Mouse (Mus musculus): ENCODE data around the gene Ttc39b. TPM values are rescaled to one million over a fixed set of nuclear protein-coding genes. Genes with fewer than 3 reads are reported as not detected.

The Ttc39b gene
- 1.5 and 5.8 TPM in 2 replicates for total RNA-seq (2017)

DNA sequence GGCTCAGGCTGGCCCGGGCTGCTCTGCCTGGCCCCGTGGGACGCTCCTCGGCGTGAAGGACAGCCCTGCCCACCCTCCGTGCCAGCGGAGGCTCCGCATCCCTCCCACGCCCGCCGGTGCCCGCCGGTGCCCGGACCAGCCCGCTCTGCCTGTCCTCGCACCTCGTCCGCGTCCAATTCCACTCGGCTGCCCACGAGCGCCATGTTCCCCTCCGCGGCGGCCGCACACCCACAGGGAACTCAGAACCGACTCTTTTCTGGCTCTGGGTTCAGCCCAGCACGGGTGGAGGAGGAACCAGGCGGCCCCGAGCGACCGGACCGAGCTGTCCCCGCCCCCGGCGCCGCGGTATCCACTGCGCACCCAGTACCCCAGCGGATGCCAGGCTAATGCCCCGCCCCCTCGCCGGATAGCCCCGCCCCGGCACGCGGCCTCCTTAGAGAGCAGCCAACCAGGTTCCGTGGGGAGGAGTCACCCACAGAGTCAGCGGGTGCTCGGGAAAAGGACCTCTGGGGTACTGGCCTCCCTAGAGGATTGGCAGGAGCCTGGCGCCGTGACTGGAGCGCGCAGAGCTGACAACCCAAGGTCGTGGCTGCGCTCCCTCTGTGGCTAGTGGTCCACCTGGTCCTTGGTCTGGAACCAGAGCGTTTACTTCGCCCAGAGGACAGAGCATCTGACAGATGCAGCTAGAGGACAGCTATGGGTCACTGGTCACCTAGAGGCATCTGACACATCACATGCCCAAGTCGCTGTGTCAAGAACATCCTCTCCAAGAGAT is at the start of gene Ttc39b:
TSS of gene Ttc39b (minus strand) at position 346 of the 775 bp plus-strand sequence.
- peak; percentile 89 for ATAC-seq (replicated peaks; ENCODE audit: low read depth, poor library complexity, severe bottlenecking)

GRCm38 (mm10) chr4:83373381-83373780 is 49.3 kb upstream of the Ttc39b start:
- ATAC-seq (replicated peaks; ENCODE audit: low read depth, poor library complexity, severe bottlenecking): no peak

- ATAC-seq (replicated peaks; ENCODE audit: low read depth, poor library complexity, severe bottlenecking): no peak
Measured at GRCm38 (mm10) chr4:83357738-83358137, 33.7 kb upstream of the Ttc39b start.

GRCm38 (mm10) chr4:83354786-83355185 is 30.7 kb upstream of the Ttc39b start:
- 0 out of 2 replicates have a peak, but pooled peaks have one; percentile 18 for ATAC-seq (replicated peaks; ENCODE audit: low read depth, poor library complexity, severe bottlenecking)

- peak; percentile 91 for ATAC-seq (replicated peaks; ENCODE audit: low read depth, poor library complexity, severe bottlenecking)
Measured at GRCm38 (mm10) chr4:83353949-83354348, 29.9 kb upstream of the Ttc39b start.

DNA sequence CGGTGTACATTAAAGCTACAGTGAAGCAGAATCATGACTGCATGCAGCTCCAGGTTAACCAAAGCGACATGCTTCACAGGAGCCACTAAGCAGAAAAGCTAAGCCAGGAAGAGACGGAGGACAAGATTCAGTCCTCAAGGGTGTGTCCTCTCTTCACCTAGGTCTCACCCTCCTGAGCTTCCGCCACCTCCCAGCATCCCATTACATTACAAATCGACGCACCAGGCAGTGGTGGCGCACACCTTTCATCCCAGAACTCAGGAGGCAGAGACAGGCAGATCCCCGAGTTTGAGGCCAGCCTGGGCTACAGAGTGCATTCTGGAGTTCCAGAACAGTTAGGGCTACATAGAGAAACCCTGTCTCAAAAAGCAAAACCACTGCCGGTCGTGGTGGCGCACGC is 29.2 kb upstream of the Ttc39b start:
- no peak for ATAC-seq (replicated peaks; ENCODE audit: low read depth, poor library complexity, severe bottlenecking)

GRCm38 (mm10) chr4:83350719-83351118 is 26.7 kb upstream of the Ttc39b start:
- no peak for ATAC-seq (replicated peaks; ENCODE audit: low read depth, poor library complexity, severe bottlenecking)

DNA sequence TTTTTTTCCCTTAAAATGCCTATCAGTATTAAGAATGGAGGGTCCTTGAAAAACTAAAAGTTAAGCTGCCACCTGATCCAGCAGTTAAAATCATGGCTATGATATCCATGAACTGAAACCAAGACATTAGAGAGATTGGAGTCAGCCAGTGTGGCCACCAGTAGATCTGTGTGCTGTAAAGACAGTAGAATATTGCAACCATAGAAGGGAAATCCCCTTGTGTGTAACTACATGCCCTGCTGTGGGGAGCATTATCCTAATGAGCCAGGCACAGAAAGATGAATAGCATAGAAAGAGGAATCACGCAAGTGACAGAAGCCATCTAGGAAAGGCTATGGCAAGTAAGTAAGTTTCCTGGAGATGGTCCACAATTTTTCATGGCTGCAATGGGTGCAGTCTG is 24.9 kb upstream of the Ttc39b start:
- ATAC-seq (replicated peaks; ENCODE audit: low read depth, poor library complexity, severe bottlenecking): no peak

DNA sequence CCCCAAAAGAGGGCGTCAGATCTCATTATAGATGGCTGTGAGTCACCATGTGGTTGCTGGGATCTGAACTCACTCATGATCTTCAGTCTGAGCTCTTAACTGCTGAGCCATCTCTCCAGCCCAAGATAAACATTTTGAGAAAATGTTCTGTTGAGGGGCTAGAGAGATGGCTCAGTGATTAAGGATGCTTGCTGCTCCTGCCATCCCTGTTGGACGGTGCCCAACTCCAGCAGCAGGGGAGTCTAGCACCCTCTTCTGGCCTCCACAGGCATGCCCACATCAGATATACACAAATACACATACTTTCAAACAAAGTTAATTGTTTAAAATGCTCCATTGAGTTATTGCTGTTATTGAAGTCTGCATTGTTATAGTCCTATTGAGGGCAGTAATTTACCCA is 19.8 kb upstream of the Ttc39b start:
- ATAC-seq (replicated peaks; ENCODE audit: low read depth, poor library complexity, severe bottlenecking): 0 out of 2 replicates have a peak, but pooled peaks have one; percentile 50

DNA sequence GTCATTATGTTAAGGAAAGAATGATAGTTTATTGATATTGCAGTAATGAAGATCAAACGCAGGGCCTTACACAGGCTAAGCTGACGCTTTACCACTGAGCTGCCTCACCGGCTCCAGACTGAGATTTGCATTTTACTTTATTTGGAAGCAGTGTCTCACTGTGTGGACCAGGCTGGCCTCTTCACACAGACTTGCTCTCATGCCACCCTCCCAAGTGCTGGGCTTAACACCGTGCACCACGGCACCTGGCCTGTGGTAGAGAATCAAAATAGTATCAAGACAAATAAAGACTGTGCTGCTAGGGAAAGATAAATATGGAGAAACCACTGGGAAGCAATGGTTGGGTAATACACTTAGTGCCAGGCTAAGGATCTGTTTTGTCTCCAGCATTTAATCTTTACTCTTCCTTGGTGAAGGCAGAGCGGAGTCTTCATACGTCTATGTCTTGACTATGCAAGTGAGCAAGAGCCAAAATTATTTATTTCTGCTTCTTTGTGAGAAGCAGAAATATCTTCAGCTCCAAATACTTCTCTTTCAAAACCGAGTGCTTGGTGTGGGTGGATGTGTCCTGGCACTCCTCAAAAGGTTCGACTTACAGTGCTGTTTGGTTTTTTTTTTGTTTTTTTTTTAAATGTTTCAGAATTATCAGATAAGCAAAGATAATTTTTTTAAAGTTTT is 19.2 kb upstream of the Ttc39b start:
- ATAC-seq (replicated peaks; ENCODE audit: low read depth, poor library complexity, severe bottlenecking): no peak

- ATAC-seq (replicated peaks; ENCODE audit: low read depth, poor library complexity, severe bottlenecking): no peak
Measured at GRCm38 (mm10) chr4:83342268-83342970, 18.4 kb upstream of the Ttc39b start.

- ATAC-seq (replicated peaks; ENCODE audit: low read depth, poor library complexity, severe bottlenecking): peak; percentile 68; the same call in 1 of the 2 replicates
Measured at GRCm38 (mm10) chr4:83339393-83339792, 15.3 kb upstream of the Ttc39b start.

GRCm38 (mm10) chr4:83337717-83338116 is 13.7 kb upstream of the Ttc39b start:
- ATAC-seq (replicated peaks; ENCODE audit: low read depth, poor library complexity, severe bottlenecking): no peak

- no peak for ATAC-seq (replicated peaks; ENCODE audit: low read depth, poor library complexity, severe bottlenecking)
Measured at GRCm38 (mm10) chr4:83330369-83330768, 6.3 kb upstream of the Ttc39b start.

- no peak for ATAC-seq (replicated peaks; ENCODE audit: low read depth, poor library complexity, severe bottlenecking)
Measured at GRCm38 (mm10) chr4:83329615-83330014, 5.6 kb upstream of the Ttc39b start.

DNA sequence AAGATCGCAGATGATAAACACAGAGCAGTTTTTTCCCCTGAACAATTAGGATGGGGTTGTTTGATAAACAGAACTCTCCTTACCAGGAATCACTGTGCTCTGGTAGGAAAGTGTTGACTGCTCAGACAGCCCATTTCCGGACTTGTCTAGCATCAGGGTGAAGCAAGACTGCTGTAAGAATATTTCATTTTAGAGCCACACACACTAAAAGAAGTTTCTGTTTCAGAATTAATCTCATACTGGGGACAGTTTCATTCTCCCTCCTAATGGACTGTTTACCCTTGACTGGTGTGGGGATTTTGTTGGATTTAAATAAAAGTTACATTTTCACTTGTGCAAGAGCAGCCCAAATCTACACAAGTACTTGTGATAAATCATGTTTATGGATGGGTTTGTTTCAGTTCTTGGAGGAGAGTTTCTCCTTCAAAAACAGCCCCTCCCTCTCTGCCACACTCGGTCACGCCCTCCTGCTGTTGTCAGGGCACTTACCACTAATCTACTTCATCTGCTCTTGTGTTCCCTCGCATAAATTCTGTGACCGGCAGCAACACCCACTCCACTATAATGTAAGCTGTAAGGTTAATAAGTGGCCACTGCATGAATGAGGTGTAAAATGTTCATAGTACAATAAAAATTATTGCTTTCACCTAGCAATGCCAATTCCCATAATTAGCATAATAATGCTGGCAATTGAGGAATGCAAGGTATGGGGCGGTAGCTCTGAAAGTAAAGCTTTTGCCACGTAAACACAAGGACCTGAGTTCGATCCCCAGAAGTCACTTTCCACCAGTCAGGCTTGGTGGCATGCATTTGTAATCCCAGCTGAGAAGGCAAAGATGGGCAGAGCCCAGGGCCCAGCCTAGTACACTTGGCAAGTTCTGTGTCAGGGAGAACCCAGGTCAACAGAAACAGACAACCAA is 4.2 kb upstream of the Ttc39b start:
- ATAC-seq (replicated peaks; ENCODE audit: low read depth, poor library complexity, severe bottlenecking): peak; percentile 33; the same call in 1 of the 2 replicates

DNA sequence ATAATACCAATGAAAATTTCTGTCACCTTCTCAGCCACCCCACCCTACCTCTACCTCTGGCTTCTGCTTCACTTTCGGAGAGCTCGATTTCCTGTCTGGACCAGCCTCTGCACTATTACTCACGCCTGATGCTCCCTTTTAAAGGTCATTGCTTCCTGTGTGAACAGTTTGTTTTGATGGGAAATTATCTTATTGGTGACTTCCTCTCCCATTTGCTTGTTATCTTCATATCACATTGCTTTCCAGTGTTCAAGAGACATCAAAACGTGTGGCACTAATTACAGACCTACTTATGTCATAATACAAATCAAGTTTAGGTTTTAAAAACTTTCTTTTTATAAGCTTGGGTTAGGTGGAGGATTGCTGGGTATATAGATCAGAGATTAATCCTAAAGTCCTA is 3.5 kb upstream of the Ttc39b start:
- no peak for ATAC-seq (replicated peaks; ENCODE audit: low read depth, poor library complexity, severe bottlenecking)

DNA sequence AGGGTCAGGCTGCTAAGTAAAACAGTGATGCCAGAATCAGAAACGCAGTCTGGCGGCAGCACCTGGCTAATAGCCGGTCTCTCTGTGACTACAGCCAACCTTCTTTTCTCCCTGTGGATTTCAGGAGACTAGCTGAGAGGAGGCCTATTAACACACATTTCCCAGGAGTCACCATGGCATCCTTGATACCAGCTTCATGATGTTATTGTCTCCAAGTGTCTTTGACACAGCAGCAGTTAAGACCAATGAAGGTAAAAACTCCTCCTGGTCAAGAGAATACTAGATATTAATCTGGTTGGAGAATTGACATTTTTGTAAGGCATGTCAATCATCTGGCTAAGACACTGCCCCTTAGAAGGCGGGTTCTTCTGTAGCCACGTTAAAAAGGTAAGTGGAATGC is 1.3 kb upstream of the Ttc39b start:
- no peak for ATAC-seq (replicated peaks; ENCODE audit: low read depth, poor library complexity, severe bottlenecking)

DNA sequence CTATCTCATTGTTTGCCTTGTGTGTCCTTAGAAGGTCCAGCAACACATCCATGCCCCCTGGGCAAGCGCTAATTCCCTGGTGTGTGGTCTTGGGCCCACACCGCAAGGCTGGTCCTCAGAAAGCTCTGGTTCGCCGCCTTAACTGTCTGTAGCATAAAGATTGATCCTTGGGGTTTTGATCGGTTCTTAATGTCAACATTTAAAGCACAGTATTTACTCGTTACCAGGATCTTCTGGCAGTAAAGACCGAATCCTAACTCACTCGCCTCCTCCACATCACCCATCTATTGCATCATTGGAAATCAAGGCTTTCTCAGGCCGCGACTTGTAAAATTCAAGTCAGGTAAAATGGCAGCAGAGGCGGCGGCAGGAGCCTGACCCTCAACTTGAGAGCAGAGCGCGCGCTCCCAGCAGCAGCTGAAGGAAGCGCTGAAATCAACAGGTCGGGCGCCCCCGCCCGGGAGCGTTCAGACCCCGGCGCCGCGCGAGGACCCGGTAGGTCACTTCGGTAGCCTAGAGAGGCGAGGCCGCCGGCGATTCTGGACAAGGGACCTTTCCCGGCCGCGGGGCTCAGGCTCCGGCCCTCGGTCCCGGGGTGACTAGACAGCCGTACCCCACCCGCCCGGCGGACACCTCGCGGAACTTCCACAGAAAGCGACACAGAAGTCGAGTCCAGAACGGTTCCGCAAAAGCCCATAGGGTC is 703 bp downstream of the Ttc39b start:
- peak; percentile 31; the same call in 1 of the 2 replicates for ATAC-seq (replicated peaks; ENCODE audit: low read depth, poor library complexity, severe bottlenecking)
